Mouse (Mus musculus): Measurements from ENCODE around the gene Cyp11a1. TPM values are rescaled to one million over a fixed set of nuclear protein-coding genes. Genes with fewer than 3 reads are reported as not detected.

Gene Cyp11a1
- polyA plus RNA-seq, 1 experiment = 0.04 TPM

DNA sequence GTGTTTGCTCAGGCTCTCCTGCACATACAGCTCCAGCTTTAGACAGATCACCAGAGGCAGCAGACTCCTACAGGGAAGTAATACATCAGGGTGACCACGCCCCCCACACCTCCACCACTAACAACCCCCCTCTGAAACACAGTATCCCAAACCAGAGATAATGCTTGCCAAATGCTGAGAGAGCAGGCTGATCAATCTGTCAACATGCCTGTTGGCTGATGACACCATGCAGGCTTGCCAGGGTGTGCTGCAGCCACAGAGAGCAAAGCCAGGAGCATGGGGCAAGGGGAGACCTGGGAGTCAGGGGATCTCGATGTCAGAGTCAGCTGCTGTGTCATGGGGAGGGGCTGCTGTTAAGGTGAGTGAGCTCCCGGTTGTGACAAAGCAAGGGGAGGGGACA, 57.3 kb downstream of the Cyp11a1 start, which contains the start of gene Stra6:
Stra6 (plus strand) TSS at position 258 of the 400 bp plus-strand sequence.
- Histone ChIP-seq H3K79me3 (ENCODE audit: low read depth) (no peaks in the 10 kb centered on the region), H3K4me3 (ENCODE audit: insufficient read depth, poor library complexity, severe bottlenecking) (no peak within 1 kb of the TSS), H3ac (ENCODE audit: control insufficient read depth, insufficient read length, low read depth) (no peak within 1 kb of the TSS), H3K79me2 (ENCODE audit: control insufficient read depth, insufficient read depth) (no peaks in the 10 kb centered on the region), H3K36me3 (ENCODE audit: control insufficient read depth, insufficient read depth) (no peaks in the 10 kb centered on the region), H3K27me3 (ENCODE audit: control insufficient read depth, insufficient read depth, insufficient read length) (peaks cover 31% of the 10 kb centered on the region)
- no peak for TF ChIP-seq FOSL1 (IDR thresholded peaks at IDR 0.05; ENCODE audit: insufficient read depth, low read length, poor library complexity, severe bottlenecking)
- no peak for TF ChIP-seq CTCF (IDR thresholded peaks at IDR 0.05; ENCODE audit: control insufficient read depth, insufficient read depth, insufficient read length)
- no peak for TF ChIP-seq MYOD1 (IDR thresholded peaks at IDR 0.05; ENCODE audit: control insufficient read depth, insufficient read length, low read depth)
- no peak for TF ChIP-seq CEBPB (IDR thresholded peaks at IDR 0.05; ENCODE audit: low read depth)
- TF ChIP-seq USF1 (IDR thresholded peaks at IDR 0.05; ENCODE audit: low read depth) = no peak
- TF ChIP-seq MYOG (IDR thresholded peaks at IDR 0.05; ENCODE audit: control insufficient read depth, extremely low read depth, insufficient read length) = no peak
- no peak for TF ChIP-seq MAX (IDR thresholded peaks at IDR 0.05)

GRCm38 (mm10) chr9:58065532-58065931, 59.3 kb downstream of the Cyp11a1 start:
- Histone ChIP-seq H3K79me2 (ENCODE audit: control insufficient read depth, insufficient read depth) (no peaks in the 10 kb centered on the region), H3ac (ENCODE audit: control insufficient read depth, insufficient read length, low read depth) (no peak overlapping the region), H3K36me3 (ENCODE audit: control insufficient read depth, insufficient read depth) (no peaks in the 10 kb centered on the region), H3K27me3 (ENCODE audit: control insufficient read depth, insufficient read depth, insufficient read length) (peaks cover 38% of the 10 kb centered on the region), H3K79me3 (ENCODE audit: low read depth) (no peaks in the 10 kb centered on the region), H3K4me3 (ENCODE audit: insufficient read depth, poor library complexity, severe bottlenecking) (no peak overlapping the region)
- TF ChIP-seq FOSL1 (IDR thresholded peaks at IDR 0.05; ENCODE audit: insufficient read depth, low read length, poor library complexity, severe bottlenecking) (no peak), MYOD1 (IDR thresholded peaks at IDR 0.05; ENCODE audit: control insufficient read depth, insufficient read length, low read depth) (no peak), MAX (IDR thresholded peaks at IDR 0.05) (no peak), CEBPB (IDR thresholded peaks at IDR 0.05; ENCODE audit: low read depth) (no peak), MYOG (IDR thresholded peaks at IDR 0.05; ENCODE audit: control insufficient read depth, extremely low read depth, insufficient read length) (no peak), USF1 (IDR thresholded peaks at IDR 0.05; ENCODE audit: low read depth) (no peak), CTCF (IDR thresholded peaks at IDR 0.05; ENCODE audit: control insufficient read depth, insufficient read depth, insufficient read length) (no peak)

GRCm38 (mm10) chr9:58065977-58066730, 59.9 kb downstream of the Cyp11a1 start:
- no peaks in the 10 kb centered on the region for H3K79me3 ChIP-seq (ENCODE audit: low read depth)
- H3ac ChIP-seq (ENCODE audit: control insufficient read depth, insufficient read length, low read depth) = no peak overlapping the region
- TF ChIP-seq MYOD1 (IDR thresholded peaks at IDR 0.05; ENCODE audit: control insufficient read depth, insufficient read length, low read depth) (no peak), MYOG (IDR thresholded peaks at IDR 0.05; ENCODE audit: control insufficient read depth, extremely low read depth, insufficient read length) (no peak), CEBPB (IDR thresholded peaks at IDR 0.05; ENCODE audit: low read depth) (no peak), MAX (IDR thresholded peaks at IDR 0.05) (no peak), CTCF (IDR thresholded peaks at IDR 0.05; ENCODE audit: control insufficient read depth, insufficient read depth, insufficient read length) (no peak), FOSL1 (IDR thresholded peaks at IDR 0.05; ENCODE audit: insufficient read depth, low read length, poor library complexity, severe bottlenecking) (no peak), USF1 (IDR thresholded peaks at IDR 0.05; ENCODE audit: low read depth) (no peak)
- no peaks in the 10 kb centered on the region for H3K36me3 ChIP-seq (ENCODE audit: control insufficient read depth, insufficient read depth)
- H3K27me3 ChIP-seq (ENCODE audit: control insufficient read depth, insufficient read depth, insufficient read length) = peaks cover 38% of the 10 kb centered on the region
- H3K79me2 ChIP-seq (ENCODE audit: control insufficient read depth, insufficient read depth) = no peaks in the 10 kb centered on the region
- no peak overlapping the region for H3K4me3 ChIP-seq (ENCODE audit: insufficient read depth, poor library complexity, severe bottlenecking)

DNA sequence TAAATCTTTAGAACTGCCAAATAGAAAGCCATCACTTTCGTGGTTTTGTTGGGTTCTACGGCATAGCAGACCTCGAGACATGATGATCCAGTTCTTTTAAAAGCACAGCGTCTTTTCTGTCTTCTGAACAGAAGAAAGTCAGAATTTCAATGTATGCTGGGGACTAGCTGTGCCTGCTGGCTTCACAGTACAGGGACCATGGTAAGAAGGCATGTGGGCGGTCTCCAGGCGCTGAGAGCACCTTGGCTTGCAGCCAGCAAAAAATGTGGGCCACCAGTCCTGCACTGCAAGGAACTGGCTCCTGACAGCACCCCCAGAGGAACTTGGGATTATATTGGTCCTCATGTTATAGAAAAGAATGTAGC, 60.5 kb downstream of the Cyp11a1 start:
- no peak overlapping the region for H3ac ChIP-seq (ENCODE audit: control insufficient read depth, insufficient read length, low read depth)
- H3K79me3 ChIP-seq (ENCODE audit: low read depth) = no peaks in the 10 kb centered on the region
- H3K27me3 ChIP-seq (ENCODE audit: control insufficient read depth, insufficient read depth, insufficient read length) = peaks cover 39% of the 10 kb centered on the region
- H3K79me2 ChIP-seq (ENCODE audit: control insufficient read depth, insufficient read depth) = no peaks in the 10 kb centered on the region
- H3K4me3 ChIP-seq (ENCODE audit: insufficient read depth, poor library complexity, severe bottlenecking) = no peak overlapping the region
- H3K36me3 ChIP-seq (ENCODE audit: control insufficient read depth, insufficient read depth) = no peaks in the 10 kb centered on the region
- TF ChIP-seq USF1 (IDR thresholded peaks at IDR 0.05; ENCODE audit: low read depth) = no peak
- no peak for TF ChIP-seq FOSL1 (IDR thresholded peaks at IDR 0.05; ENCODE audit: insufficient read depth, low read length, poor library complexity, severe bottlenecking)
- no peak for TF ChIP-seq MYOD1 (IDR thresholded peaks at IDR 0.05; ENCODE audit: control insufficient read depth, insufficient read length, low read depth)
- TF ChIP-seq CEBPB (IDR thresholded peaks at IDR 0.05; ENCODE audit: low read depth) = no peak
- no peak for TF ChIP-seq CTCF (IDR thresholded peaks at IDR 0.05; ENCODE audit: control insufficient read depth, insufficient read depth, insufficient read length)
- no peak for TF ChIP-seq MAX (IDR thresholded peaks at IDR 0.05)
- no peak for TF ChIP-seq MYOG (IDR thresholded peaks at IDR 0.05; ENCODE audit: control insufficient read depth, extremely low read depth, insufficient read length)

- H3ac ChIP-seq (ENCODE audit: control insufficient read depth, insufficient read length, low read depth) = no peak overlapping the region
- peaks cover 42% of the 10 kb centered on the region for H3K27me3 ChIP-seq (ENCODE audit: control insufficient read depth, insufficient read depth, insufficient read length)
- no peaks in the 10 kb centered on the region for H3K36me3 ChIP-seq (ENCODE audit: control insufficient read depth, insufficient read depth)
- no peaks in the 10 kb centered on the region for H3K79me2 ChIP-seq (ENCODE audit: control insufficient read depth, insufficient read depth)
- no peaks in the 10 kb centered on the region for H3K79me3 ChIP-seq (ENCODE audit: low read depth)
- TF ChIP-seq CTCF (IDR thresholded peaks at IDR 0.05; ENCODE audit: control insufficient read depth, insufficient read depth, insufficient read length) (no peak), CEBPB (IDR thresholded peaks at IDR 0.05; ENCODE audit: low read depth) (no peak), MYOD1 (IDR thresholded peaks at IDR 0.05; ENCODE audit: control insufficient read depth, insufficient read length, low read depth) (no peak), USF1 (IDR thresholded peaks at IDR 0.05; ENCODE audit: low read depth) (no peak), FOSL1 (IDR thresholded peaks at IDR 0.05; ENCODE audit: insufficient read depth, low read length, poor library complexity, severe bottlenecking) (no peak), MAX (IDR thresholded peaks at IDR 0.05) (no peak), MYOG (IDR thresholded peaks at IDR 0.05; ENCODE audit: control insufficient read depth, extremely low read depth, insufficient read length) (no peak)
- no peak overlapping the region for H3K4me3 ChIP-seq (ENCODE audit: insufficient read depth, poor library complexity, severe bottlenecking)
Observed at GRCm38 (mm10) chr9:58067546-58067945, 61.3 kb downstream of the Cyp11a1 start.

Measured in C2C12 (cell line).